Comparison of ENCODE assay signal across 9 mouse cellular contexts in genomic region chr1:133397094-133397482, GRCm38 (mm10). TPM values are rescaled to one million over a fixed set of nuclear protein-coding genes. Genes with fewer than 3 reads are reported as not detected.
A peak's percentile ranks its signal among the peaks of the same experiment; 100 is the strongest.
DNase-seq lines count a peak whose midpoint lies in the region; ATAC-seq and TF ChIP-seq lines count a peak whose summit lies in the region.
"Had no signal": no experiment of that assay in that cellular context is flagged by ENCODE, and none has a peak within 500 bp of the region (broad histone marks: within the 10 kb centered on the region; RNA-seq: fewer than 3 reads in every experiment).

No protein-coding gene starts in this region.

- peaks cover 19% of the 10 kb centered on the region for H3K4me1 ChIP-seq in heart, embryonic 16.5 days (ENCODE audit: control insufficient read depth, insufficient read depth, low read length)
- H3K4me1 ChIP-seq in brown adipose tissue, adult 24 weeks (ENCODE audit: control insufficient read depth, insufficient read depth, insufficient read length, low read length), result peaks cover 32% of the 10 kb centered on the region
- peaks cover 22% of the 10 kb centered on the region for H3K4me1 ChIP-seq in forebrain, embryonic 13.5 days
- peaks cover 83% of the 10 kb centered on the region for H3K4me1 ChIP-seq in midbrain, embryonic 10.5 days
- H3K4me1 ChIP-seq in cerebellum, adult 2 months (ENCODE audit: control insufficient read depth, insufficient read depth, low read length), result no peaks in the 10 kb centered on the region

- TF ChIP-seq POLR2A in cerebellum, adult 2 months (IDR thresholded peaks at IDR 0.05; ENCODE audit: borderline replicate concordance, insufficient read depth, low read length), result no peak

- H3K27me3 ChIP-seq in heart, embryonic 16.5 days (ENCODE audit: control insufficient read depth, insufficient read depth, low read length), result no peaks in the 10 kb centered on the region
- peaks cover 22% of the 10 kb centered on the region; the same call in 1 of the 2 replicates for H3K27me3 ChIP-seq in forebrain, embryonic 13.5 days
- H3K27me3 ChIP-seq in midbrain, embryonic 10.5 days (ENCODE audit: low read depth, poor library complexity, severe bottlenecking), result peaks cover 24% of the 10 kb centered on the region
- H3K27me3 ChIP-seq in cerebellum, adult 2 months (ENCODE audit: control insufficient read depth, insufficient read depth, low read length), result no peaks in the 10 kb centered on the region

- H3K36me3 ChIP-seq in heart, embryonic 16.5 days (ENCODE audit: control insufficient read depth, insufficient read depth), result peaks cover under 1% of the 10 kb centered on the region; the same call in 1 of the 2 replicates
- H3K36me3 ChIP-seq in forebrain, embryonic 13.5 days (ENCODE audit: poor library complexity, severe bottlenecking), result peaks cover 6% of the 10 kb centered on the region
- peaks cover 48% of the 10 kb centered on the region for H3K36me3 ChIP-seq in midbrain, embryonic 10.5 days

- H3K27ac ChIP-seq in heart, embryonic 16.5 days (ENCODE audit: low read length), result peak overlapping the region; percentile 77
- H3K27ac ChIP-seq in brown adipose tissue, adult 24 weeks (replicated peaks; ENCODE audit: low read depth, low read length), result 0 out of 2 replicates have a peak overlapping the region, but pooled peaks have one; percentile 36
- H3K27ac ChIP-seq in forebrain, embryonic 13.5 days, result peak overlapping the region; percentile 66
- peak overlapping the region; percentile 90 for H3K27ac ChIP-seq in midbrain, embryonic 10.5 days (replicated peaks)
- no peak overlapping the region for H3K27ac ChIP-seq in cerebellum, adult 2 months (ENCODE audit: insufficient read depth, low read length)
- H3K27ac ChIP-seq: liver, embryonic 14.5 days had no signal

- H3K9me3 ChIP-seq in heart, embryonic 16.5 days (replicated peaks; ENCODE audit: control insufficient read depth, low read length), result no peaks in the 10 kb centered on the region
- H3K9me3 ChIP-seq in forebrain, embryonic 13.5 days (replicated peaks), result no peaks in the 10 kb centered on the region
- H3K9me3 ChIP-seq in midbrain, embryonic 10.5 days (replicated peaks), result peaks cover 2% of the 10 kb centered on the region; the same call in 1 of the 2 replicates

- no peak for DNase-seq in heart, postnatal 4 days
- no peak for DNase-seq in midbrain, embryonic 10.5 days (ENCODE audit: low spot score)
- DNase-seq in urinary bladder, postnatal 25 days (ENCODE audit: low spot score), result no peak
- no peak for DNase-seq in frontal cortex, postnatal 14 days (ENCODE audit: low spot score in 2 of 2)
- DNase-seq in cerebellum, adult 2 months, result no peak

- 76% methylated on average over 5 of the region's 5 CpGs for WGBS in heart, embryonic 16.5 days
- 57% methylated on average over 5 of the region's 5 CpGs for WGBS in forebrain, embryonic 13.5 days
- 58% methylated on average over 5 of the region's 5 CpGs for WGBS in midbrain, embryonic 10.5 days
- 69% methylated on average over 5 of the region's 5 CpGs for WGBS in cerebellum, adult 2 months

- H3K4me3 ChIP-seq in heart, embryonic 16.5 days (ENCODE audit: low read length), result no peak overlapping the region
- no peak overlapping the region for H3K4me3 ChIP-seq in brown adipose tissue, adult 24 weeks (ENCODE audit: insufficient read depth, low read depth, low read length)
- no peak overlapping the region for H3K4me3 ChIP-seq in forebrain, embryonic 13.5 days
- peak overlapping the region; percentile 44 for H3K4me3 ChIP-seq in midbrain, embryonic 10.5 days
- H3K4me3 ChIP-seq in cerebellum, adult 2 months (replicated peaks; ENCODE audit: insufficient read depth, low read depth, low read length), result no peak overlapping the region

- peak overlapping the region; percentile 37; the same call in 1 of the 2 replicates for H3K4me2 ChIP-seq in heart, embryonic 16.5 days (ENCODE audit: low read depth, low read length)
- peak overlapping the region; percentile 34; the same call in 1 of the 2 replicates for H3K4me2 ChIP-seq in forebrain, embryonic 13.5 days

- TF ChIP-seq CTCF in cerebellum, adult 2 months (IDR thresholded peaks at IDR 0.05; ENCODE audit: borderline replicate concordance, insufficient read depth, low read depth, low read length), result no peak

- ATAC-seq in heart, embryonic 16.5 days (replicated peaks; ENCODE audit: extremely low read depth, insufficient read depth, low FRiP score), result no peak
- no peak for ATAC-seq in forebrain, embryonic 13.5 days

- no peak overlapping the region for H3K9ac ChIP-seq in heart, embryonic 16.5 days (ENCODE audit: low read length)
- H3K9ac ChIP-seq in forebrain, embryonic 13.5 days, result peak overlapping the region; percentile 52
- H3K9ac ChIP-seq: liver, embryonic 14.5 days had no signal

RNA-seq across cellular contexts. Expression of gene Sox13, which starts 27.1 kb away (rescaled TPM):
- 4.3 and 5.8 TPM in 2 replicates for polyA plus RNA-seq in heart, embryonic 16.5 days (2015; fragmentation: Nextera tagmentation; extraction: Ambion mirVana)
- total RNA-seq in heart, postnatal 4 days (2021), result 10 to 100 TPM; 29.8 to 32.4 TPM
- polyA plus RNA-seq in brown adipose tissue, adult 24 weeks (2012; ENCODE audit: insufficient read depth, insufficient read length, missing spikeins), result 5.5 and 6.6 TPM in 2 replicates
- polyA plus RNA-seq in forebrain, embryonic 13.5 days (2015; fragmentation: Nextera tagmentation; extraction: Ambion mirVana), result 5.8 and 6.8 TPM in 2 replicates
- 28.5 and 32.0 TPM in 2 replicates for polyA plus RNA-seq in midbrain, embryonic 10.5 days (2016; fragmentation: Nextera tagmentation; extraction: Ambion mirVana)
- polyA plus RNA-seq in cerebellum, adult 2 months (2012; rRNA removed), result 13.6 and 15.4 TPM in 2 replicates

RNA-seq across cellular contexts. Expression of gene Etnk2, which starts 33.7 kb away (rescaled TPM):
- 1.7 and 2.1 TPM in 2 replicates for polyA plus RNA-seq in heart, embryonic 16.5 days (2015; fragmentation: Nextera tagmentation; extraction: Ambion mirVana)
- total RNA-seq in heart, postnatal 4 days (2021), result under 1 TPM; 0.83 to 0.93 TPM
- polyA plus RNA-seq in brown adipose tissue, adult 24 weeks (2012; ENCODE audit: insufficient read depth, insufficient read length, missing spikeins), result not detected in 2 replicates
- polyA plus RNA-seq in forebrain, embryonic 13.5 days (2015; fragmentation: Nextera tagmentation; extraction: Ambion mirVana), result 2.9 TPM in 2 replicates
- polyA plus RNA-seq in midbrain, embryonic 10.5 days (2016; fragmentation: Nextera tagmentation; extraction: Ambion mirVana), result 3.4 and 3.9 TPM in 2 replicates
- polyA plus RNA-seq in cerebellum, adult 2 months (2012; rRNA removed), result 5.0 and 5.6 TPM in 2 replicates

RNA-seq across cellular contexts. Expression of gene Ren1, which starts 46.8 kb away (rescaled TPM):
- polyA plus RNA-seq in heart, embryonic 16.5 days (2015; fragmentation: Nextera tagmentation; extraction: Ambion mirVana), result 0.75 and 1.2 TPM in 2 replicates
- total RNA-seq in heart, postnatal 4 days (2021), result under 1 TPM in 1 of 2 experiments, not detected in 1; 0.16 TPM
- polyA plus RNA-seq in brown adipose tissue, adult 24 weeks (2012; ENCODE audit: insufficient read depth, insufficient read length, missing spikeins), result not detected in 2 replicates
- polyA plus RNA-seq in forebrain, embryonic 13.5 days (2015; fragmentation: Nextera tagmentation; extraction: Ambion mirVana), result not detected in 2 replicates
- not detected in 2 replicates for polyA plus RNA-seq in midbrain, embryonic 10.5 days (2016; fragmentation: Nextera tagmentation; extraction: Ambion mirVana)
- 0.08 and 0.13 TPM in 2 replicates for polyA plus RNA-seq in cerebellum, adult 2 months (2012; rRNA removed)
